Mouse (Mus musculus): ENCODE results near the gene H2al1d.
"Not testable (repeated sequence)": the region's sequence is repeated elsewhere in the genome, so short reads cannot be mapped to it uniquely, and the experiment has no call there.

- TF ChIP-seq POLR2A (IDR thresholded peaks at IDR 0.05; ENCODE audit: borderline replicate concordance, insufficient read depth, low read length); CTCF (IDR thresholded peaks at IDR 0.05; ENCODE audit: borderline replicate concordance, insufficient read depth, low read depth, low read length): not testable (repeated sequence)
Measured at GRCm38 (mm10) chrX:11311634-11312033, 3.0 kb downstream of the H2al1d start, which contains the start of gene H2al1e.
